Mouse (Mus musculus) ZHBTc4 (cell line): ENCODE data around the gene Myo1d.
A peak's percentile ranks its signal among the peaks of the same experiment; 100 is the strongest.

Source experiments
- DNase-seq: peaks from one replicate; pipeline ENCODE4 v3.0.0-alpha.2; 2011; ENCODE audit warnings: low read depth, low spot score

Gene Myo1d

GRCm38 (mm10) chr11:80504519-80505385, 275.1 kb downstream of the Myo1d start:
- DNase-seq = no peak

DNA sequence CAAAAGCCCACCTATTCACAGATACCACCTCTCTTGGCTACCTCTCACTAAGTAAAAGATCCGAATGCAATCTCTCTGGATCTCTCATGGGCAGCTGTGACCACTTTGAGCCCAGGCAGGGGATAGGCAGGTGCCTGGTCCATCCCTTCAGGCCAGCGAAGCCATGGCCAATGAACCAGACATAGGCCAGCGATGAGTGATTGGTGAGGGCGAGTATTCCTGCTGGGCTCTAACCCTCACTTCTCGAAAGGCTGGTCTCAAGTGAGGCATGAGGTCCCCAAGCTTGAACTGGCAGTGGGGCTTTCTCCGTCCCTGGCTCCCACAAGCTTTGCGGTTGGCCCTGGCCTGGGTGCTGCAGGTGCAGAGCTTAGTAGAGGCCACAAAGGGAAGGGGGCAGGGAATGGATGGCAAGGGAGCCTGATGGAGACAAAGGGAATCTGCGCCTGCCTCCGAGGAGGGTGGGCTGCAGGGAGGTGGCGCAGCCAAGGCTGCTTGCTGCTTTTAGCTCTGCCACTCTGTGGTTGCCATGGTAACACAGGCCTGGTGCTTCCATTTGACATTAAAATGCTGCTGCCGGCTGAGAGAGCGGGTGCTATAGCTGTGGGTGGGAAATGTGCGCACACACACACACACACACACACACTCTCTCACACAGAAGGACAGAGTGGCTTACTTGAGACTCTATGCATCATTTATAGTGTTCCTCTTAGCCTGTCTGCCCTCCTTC, 275.9 kb downstream of the Myo1d start:
- DNase-seq = peak; percentile 47

GRCm38 (mm10) chr11:80503281-80503680, 276.5 kb downstream of the Myo1d start:
- DNase-seq = no peak

DNA sequence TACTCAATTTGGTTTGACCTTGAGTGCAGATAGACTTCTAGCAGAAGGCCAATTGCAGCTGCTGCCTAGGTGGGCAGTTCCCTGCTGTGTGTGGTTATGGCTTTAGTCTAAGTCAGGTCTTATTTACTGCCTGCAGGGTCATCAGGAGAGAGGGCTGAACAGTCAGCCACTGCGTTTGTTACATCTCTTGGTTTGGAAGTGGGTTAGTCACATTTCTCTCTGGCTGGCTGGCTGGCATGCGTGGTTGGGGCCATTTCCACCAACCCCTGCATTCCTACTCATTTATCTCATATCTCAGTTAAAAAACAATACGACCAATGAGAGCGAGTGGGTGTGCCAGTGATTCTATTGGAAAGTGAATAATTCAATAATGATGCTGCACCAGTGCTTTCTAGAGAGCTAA, 280.3 kb downstream of the Myo1d start:
- DNase-seq = no peak

DNA sequence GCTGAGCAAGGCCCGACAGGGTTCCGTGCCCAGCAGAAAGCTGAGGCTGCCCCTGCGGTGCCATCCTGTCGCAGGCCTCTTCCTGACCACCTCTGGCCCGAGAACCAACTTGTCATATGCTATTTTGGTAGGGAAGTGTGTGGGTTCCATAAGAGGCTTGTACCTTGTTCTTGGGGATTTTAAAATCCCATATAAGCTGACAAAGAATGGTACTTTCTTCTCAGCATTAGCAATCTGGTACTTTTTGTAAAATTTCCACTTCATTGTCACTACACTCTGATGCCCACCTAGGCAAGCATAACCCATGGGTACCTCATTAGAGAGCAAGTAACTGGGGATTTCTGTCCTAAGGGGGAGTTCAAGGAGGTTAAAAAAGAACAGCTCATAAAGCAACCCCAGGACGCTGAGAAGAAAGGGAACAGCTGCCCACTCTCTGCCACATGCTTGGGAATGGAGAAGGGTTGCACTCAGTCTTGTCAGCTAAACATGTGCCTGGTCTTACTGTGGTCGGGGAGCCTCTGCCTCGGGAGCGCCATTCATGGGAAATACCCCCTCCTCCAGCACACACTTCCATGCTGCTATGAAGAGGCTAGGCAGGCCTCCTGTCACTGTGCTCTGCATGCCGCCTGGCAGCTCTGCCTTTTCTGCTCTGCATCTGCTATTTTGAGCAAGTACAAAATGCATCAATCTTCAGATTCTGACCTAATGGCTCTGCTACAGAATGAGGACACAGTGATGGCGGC, 281.3 kb downstream of the Myo1d start:
- DNase-seq = no peak

- no peak for DNase-seq
Observed at GRCm38 (mm10) chr11:80497225-80497919, 282.5 kb downstream of the Myo1d start.

GRCm38 (mm10) chr11:80496640-80497039, 283.2 kb downstream of the Myo1d start:
- no peak for DNase-seq

GRCm38 (mm10) chr11:80495972-80496371, 283.9 kb downstream of the Myo1d start:
- DNase-seq = no peak

GRCm38 (mm10) chr11:80494852-80495251, 285.0 kb downstream of the Myo1d start:
- DNase-seq = no peak

DNA sequence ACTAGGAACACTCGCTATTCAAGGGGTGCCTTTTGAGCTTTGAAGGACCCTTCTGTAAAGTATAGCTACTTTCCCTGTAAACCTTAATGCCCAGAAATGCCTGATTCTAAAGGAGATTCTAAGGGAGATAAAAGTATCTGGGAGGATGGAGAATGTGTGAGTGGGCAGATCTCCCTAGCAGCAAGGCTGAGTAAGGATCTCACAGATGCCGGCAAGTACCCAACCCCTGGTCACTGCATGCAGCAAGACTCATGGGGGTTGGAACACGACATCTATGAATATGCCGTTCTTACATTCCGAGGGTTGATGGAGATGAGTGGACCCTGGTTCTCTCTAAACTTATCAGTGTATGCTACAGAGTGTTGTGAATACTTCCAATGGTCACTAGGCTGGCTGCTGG, 286.6 kb downstream of the Myo1d start:
- no peak for DNase-seq

DNA sequence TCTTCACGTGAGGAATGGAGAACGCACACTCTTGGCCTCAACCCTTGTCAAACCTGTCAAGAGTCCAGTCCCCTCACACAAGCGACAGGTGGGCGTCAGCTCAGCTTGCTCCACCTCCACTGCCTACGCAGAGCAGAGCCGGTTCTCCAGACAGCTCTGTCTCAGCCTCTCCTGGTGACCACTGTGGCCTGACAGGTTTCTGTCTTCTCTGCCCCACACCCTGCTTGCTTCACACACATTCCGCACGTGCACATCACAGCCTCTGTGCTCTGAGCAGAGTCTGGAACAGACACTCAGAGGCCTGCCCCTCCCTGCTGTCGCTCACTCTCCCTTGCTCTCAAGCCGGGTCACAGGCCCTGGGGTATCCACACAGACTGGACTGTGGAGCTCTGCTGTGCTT, 289.0 kb downstream of the Myo1d start:
- DNase-seq = no peak

GRCm38 (mm10) chr11:80489882-80490196, 290.0 kb downstream of the Myo1d start:
- DNase-seq = no peak

DNA sequence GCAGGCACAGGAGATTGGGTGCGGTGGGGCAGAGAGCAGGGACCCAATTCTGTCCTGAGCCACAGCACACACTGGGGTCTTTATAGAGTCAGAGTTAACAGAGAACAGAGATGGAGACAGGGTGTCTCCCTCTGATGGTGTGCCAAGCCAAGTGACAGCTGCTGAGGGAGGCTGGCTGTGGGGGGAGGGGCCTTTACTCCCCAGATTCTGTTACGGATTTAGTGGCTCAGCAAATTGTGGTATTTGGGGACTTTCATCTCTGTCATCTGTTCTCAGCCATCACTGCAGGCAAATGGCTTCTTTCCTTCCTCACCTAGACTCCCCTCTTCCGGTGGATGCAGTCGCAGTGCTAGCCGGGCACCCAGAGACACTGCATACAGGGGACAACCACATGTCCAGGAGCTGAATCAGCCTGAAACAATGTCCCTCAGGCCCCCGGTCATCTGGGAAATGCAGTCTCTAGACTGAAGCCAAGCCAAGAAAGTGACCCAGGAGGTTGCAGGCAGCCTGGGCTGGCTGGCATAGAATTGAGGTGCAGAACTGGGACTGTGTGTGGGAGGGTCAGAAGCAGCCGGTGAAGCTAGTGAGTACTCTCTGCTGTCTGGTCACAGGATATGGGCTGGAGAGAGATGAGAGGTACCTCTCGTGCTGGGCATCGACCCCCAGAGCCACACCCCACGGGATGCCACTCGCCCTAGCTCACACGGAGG, 290.5 kb downstream of the Myo1d start:
- no peak for DNase-seq

DNA sequence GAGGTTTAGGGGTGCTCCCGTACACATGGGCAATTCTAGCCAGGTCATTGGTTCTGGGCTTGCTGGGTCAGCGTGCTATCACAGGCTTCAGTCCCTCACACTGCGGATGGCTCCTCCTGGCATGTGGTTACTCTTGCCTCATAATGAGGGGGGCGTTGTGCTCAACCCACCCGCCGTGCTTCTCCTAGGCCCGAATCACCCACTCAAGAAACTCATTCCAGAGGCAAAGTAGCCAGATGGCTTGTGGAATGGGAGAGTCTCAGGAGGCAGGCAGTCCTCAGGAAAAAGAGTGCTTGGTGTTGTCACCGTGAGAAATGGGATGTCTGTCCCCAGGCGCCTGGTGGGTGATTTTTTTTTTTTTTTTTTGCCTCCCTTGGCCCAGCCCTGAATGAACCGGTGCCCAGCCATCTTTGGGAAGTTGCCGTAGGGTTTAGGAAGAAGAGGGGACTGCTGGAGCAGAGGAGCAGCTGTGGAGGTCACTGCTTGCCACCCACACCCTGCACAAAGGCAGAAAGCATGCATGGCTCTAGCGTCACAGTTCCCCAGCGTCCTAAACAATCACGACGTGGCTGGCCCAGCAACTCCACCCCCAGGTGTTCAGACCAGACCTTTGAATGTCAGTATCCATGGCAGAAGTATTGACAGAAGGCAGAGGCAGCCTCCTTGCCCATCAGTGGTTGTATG, 291.8 kb downstream of the Myo1d start:
- DNase-seq = no peak

GRCm38 (mm10) chr11:80485622-80486206, 294.1 kb downstream of the Myo1d start:
- DNase-seq = no peak

DNA sequence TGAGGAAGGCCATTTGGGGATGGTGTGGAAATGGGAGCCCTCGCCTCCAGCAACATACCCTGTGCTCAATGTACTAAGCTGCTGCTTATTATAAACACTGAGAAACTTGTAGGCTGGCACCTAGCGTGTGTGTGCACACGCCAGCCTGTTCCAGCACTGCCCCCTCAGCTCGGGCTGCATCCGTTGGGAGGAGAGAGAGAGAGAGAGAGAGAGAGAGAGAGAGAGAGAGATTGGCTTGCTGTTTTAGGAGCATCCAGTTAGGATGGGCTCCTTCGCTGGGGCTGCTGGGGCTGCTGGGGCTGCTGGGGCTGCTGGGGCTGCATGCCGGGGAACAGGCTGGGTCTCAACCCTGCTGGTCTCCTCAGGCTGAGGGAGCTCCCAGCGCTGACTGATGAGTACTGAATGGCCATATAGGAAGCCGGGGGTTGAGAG, 294.7 kb downstream of the Myo1d start:
- no peak for DNase-seq

DNA sequence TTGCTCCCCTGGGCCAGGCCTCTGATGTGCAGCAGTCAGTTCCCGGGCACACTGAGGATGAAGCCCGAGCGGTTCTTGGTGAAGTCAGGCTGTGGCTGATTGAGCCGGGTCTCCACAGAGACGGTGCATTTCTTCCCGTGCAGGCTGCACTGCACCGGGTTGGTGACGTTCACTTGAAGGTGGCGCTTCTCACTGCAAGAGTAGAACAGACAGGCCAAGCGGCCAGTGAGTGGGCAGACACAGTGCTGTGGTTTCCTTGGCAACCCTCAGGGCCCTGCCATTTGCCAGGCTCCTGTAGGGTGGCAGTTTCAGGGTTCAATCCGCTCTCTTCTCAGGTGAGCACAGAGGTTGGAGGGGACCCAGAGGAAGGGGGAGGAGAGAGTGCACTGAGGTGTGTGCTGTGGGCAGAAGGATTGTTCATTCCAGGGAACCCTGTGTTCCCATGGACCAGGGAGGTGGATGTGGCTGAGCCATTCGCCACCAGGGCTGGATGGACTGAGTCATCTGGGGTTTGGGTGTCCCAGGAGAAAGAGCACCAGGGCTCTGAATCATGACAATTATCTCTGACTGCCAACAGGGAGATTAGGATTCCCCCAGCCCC, 295.5 kb downstream of the Myo1d start:
- no peak for DNase-seq

DNA sequence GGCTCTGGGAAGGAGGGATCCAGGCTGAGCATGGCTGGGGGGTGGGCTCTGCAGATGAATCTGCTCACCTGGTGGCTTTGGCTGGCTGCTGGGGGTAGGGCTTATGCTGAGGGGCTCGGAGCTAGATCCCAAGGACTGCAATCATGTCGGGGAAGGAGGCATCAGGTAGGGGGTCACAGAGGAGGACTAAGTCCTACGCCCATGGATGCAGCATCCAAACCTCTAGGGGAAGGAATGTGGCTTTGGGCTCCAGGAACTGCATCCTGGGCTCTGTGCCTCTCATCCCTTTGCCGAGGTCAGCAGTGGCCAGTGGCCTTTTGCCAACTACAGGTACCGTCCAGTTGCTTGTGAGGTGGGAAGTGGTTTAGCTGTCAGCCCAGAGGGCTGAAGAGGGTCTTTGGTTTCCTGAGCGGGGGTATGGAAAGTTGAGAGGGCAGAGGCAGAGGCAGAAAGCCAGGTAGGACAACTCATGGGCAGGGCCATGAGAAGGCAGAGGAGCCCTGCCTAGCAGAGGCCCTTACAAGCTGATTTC, 296.2 kb downstream of the Myo1d start:
- no peak for DNase-seq

DNA sequence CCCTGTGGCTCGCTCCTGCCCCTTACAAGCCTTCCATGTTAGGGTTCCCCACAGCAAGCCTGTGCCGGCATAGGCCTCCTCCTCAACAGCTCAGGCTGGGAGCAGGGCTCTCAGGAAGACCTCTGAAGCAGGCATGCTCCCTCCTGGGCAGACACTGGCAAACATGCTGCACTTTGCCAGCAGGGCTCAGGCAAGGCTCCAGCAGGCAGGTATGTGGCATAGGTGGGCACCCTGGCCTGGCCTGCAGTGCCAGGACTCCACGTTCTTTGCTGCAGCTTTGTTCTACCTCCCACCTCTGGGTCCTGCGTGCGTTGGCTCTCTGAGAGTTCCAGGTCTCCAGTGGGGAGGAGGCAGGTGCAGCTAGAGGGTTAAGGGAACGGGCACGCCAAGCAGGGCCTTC, 296.9 kb downstream of the Myo1d start:
- DNase-seq = no peak

GRCm38 (mm10) chr11:80482347-80482746, 297.5 kb downstream of the Myo1d start:
- DNase-seq = no peak
